Mouse (Mus musculus): ENCODE data around the gene Fez1.

- TF ChIP-seq CHD2 (IDR thresholded peaks at IDR 0.05; ENCODE audit: low read depth, low read length) = no peak
- TF ChIP-seq HCFC1 (IDR thresholded peaks at IDR 0.05; ENCODE audit: borderline replicate concordance, insufficient read depth, low read length) = no peak
- TF ChIP-seq MAFK (IDR thresholded peaks at IDR 0.05; ENCODE audit: insufficient read depth, low read depth, low read length) = 0 out of 2 replicates have a peak, but pooled peaks have one; percentile 17
- TF ChIP-seq ZNF384 (IDR thresholded peaks at IDR 0.05; ENCODE audit: low read depth, low read length) = 0 out of 2 replicates have a peak, but pooled peaks have one; percentile 9
Observed at GRCm38 (mm10) chr9:36916362-36916761, 94.7 kb downstream of the Fez1 start.
